Mouse (Mus musculus) CD4-positive, CD25-positive, alpha-beta regulatory T cell, adult 4 months (primary cell): ENCODE measurements around the gene Bpifb1. TPM values are rescaled to one million over a fixed set of nuclear protein-coding genes. Genes with fewer than 3 reads are reported as not detected.
"Not testable (repeated sequence)": the region's sequence is repeated elsewhere in the genome, so short reads cannot be mapped to it uniquely, and the experiment has no call there.

Experiments used
- ATAC-seq: one replicate; pipeline ENCODE4 v1.8.0; 2017
- polyA plus RNA-seq, 2 experiments: library from polyadenylated mRNA; unstranded; fragments of 100-300 nt; shearing (Covaris generic); gene quantifications; one replicate each; pipeline ENCODE4 v1.2.1; 2017

The Bpifb1 gene
- polyA plus RNA-seq, 2 experiments from 2014 or later: not detected

DNA sequence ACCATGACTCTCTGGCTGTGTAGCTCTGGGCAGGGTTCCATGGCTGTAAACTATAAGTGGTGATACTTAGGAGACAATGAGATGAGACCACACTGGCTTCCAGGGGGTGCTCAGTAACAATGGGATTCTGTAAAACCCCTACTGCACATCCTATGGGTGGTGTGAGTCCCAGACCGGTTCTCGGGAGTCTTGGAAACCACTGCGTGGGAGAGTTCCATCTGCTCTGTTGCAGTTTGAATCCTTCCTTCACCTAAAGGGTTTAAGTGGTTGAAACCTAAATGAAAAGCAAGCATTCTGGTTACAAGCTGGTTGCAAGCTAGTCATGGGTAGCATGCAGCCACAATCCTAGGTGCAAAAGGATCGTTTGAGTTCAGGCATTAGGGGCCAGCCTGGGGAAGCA is 21.3 kb downstream of the Bpifb1 start:
- ATAC-seq: no peak

DNA sequence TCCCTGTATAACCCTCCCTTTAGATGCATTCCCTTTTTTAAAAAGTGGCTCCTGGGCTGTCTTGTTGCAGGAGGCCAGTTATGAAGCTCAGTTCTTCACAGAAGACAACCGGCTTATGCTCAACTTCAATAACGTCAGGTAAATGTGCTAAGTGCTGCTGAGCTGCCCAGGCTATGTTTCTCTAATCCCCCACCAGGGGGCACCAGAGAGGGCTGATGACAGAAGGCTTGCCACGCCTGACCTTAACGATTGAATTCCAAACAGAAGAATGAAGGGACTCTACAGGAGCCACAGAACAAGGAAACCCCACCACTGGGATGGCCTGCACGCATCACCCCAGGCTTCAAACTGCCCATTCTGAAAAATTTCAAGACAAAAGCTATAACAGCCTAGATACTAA is 24.6 kb downstream of the Bpifb1 start:
- no peak for ATAC-seq

DNA sequence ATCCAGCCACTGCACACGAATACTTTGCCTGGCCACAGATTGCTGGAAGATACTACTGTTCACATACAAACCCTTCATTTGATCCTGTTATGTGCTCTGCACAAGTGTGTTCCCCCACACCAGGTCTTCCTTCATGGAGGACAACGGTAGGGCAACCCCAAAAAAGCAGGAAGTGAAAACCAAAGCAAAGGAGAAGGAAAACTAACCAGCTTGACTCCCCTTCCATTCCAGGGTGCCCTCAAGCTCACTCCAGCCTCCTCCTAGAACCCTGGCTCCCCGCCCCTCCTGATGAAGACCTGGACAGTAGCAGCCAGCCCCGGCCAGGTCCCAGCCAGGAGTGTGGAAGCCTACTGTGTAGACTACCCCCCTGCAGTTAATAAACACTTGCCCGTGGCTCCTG is 29.3 kb downstream of the Bpifb1 start:
- ATAC-seq: no peak

DNA sequence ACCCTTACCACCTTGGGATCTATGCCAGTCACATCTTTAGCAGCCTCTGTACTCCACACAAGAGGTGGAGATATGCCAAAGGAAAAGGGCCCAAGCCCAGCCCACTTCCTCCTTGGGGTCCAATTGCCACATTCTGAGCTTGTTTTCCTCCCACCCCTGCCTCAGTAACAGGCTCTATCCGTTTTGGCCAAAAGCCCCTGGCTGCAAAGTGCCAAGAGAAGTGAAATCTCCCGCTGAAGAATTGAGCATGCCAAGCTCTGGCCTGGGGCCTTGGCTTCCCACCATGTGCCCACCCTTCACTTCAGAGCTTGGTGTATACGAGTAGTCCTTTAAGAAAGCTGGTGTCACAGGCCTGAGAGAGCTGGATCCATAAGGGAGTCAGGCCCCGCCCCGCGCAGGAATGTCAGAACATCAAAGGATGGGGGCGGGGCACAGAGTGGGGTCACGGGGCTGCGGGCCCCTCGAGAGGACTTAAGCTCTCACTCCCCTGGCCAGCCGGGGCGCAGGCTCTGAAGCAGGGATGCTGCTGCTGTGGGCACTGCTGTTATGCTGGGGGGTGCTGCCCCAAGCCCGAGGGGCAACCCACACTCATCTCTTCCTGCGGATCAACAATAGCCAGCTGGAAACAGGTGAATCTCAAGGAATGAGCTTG is 32.8 kb downstream of the Bpifb1 start, which contains the start of gene Bpifb5:
Bpifb5 (plus strand) TSS at position 478 of the 652 bp plus-strand sequence.
- no peak for ATAC-seq

DNA sequence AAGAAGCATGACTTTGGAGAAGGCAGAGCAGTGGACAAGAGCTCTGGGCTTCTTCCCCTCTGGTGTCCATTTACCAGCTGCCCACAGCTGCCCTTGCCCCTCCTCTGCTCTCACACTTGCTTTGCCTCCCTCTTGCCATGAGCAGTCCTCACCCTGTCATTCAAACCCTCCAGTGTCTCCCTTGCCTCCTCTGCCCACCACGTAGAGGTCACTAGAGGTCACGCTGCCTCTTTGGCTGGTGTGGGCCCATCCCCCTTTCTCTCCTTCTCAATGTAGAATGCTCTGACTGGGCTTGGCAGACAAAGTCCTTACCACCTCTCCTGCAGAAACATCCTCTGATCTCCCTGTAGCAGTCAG is 33.3 kb downstream of the Bpifb1 start:
- no peak for ATAC-seq

GRCm38 (mm10) chr2:154226991-154227390 is 36.4 kb downstream of the Bpifb1 start:
- no peak for ATAC-seq

DNA sequence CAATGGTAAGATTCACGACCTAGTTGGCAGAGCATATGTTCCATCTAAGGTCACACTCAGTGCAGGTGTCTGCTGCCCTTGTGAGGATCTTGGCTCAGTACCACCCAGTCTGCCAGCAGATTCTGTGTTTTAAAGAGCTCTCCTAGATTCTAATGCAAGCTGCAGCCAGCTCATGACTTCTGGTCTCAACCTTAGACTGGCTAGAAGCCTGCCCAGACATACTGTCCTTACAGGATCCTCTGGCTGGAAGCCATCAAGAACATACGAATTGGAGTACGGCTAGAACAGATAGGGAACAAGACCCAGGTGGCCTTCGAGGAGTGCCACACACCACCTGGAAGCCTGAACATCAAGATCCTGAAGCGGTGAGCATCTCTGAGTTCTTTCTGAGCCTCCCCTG is 37.2 kb downstream of the Bpifb1 start:
- no peak for ATAC-seq

- no peak for ATAC-seq
Observed at GRCm38 (mm10) chr2:154233426-154233825, 42.8 kb downstream of the Bpifb1 start.

- ATAC-seq: no peak
Observed at GRCm38 (mm10) chr2:154240771-154241170, 50.2 kb downstream of the Bpifb1 start.

GRCm38 (mm10) chr2:154242726-154243125 is 52.1 kb downstream of the Bpifb1 start:
- ATAC-seq: not testable (repeated sequence)

DNA sequence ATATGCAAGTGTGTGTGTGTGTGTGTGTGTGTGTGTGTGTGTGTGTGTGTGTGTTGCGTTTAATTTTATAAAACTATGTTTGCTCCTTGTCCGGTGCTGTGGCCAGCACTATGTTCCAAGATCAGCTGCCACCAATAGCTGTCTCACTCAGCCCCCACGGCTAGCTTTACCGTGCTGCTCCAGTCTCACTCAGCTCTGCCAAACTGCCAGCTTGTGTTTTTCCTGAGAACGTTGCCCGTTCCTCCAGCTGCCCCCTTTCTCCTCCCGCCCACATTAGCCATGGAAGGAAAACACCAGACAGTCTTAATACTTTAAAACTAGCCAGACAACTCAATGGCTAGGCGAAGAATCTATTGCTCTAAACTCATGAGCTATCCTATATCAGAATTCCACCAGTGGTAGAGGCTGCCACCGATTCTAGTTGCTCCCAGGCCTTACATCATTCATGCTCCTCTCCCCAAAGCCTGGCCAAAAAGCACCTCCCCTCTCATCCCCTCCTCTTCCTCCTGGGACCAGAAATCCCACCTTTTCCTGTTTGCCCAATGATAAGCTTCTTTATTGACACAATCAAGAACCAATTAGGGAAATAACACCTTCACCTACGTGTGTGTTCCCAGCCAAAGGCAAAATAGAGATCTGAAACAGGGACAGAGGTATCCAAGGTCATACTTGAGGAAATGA is 52.9 kb downstream of the Bpifb1 start:
- ATAC-seq: no peak

GRCm38 (mm10) chr2:154245322-154245721 is 54.7 kb downstream of the Bpifb1 start:
- ATAC-seq: no peak

GRCm38 (mm10) chr2:154255254-154255653 is 64.6 kb downstream of the Bpifb1 start:
- not testable (repeated sequence) for ATAC-seq

DNA sequence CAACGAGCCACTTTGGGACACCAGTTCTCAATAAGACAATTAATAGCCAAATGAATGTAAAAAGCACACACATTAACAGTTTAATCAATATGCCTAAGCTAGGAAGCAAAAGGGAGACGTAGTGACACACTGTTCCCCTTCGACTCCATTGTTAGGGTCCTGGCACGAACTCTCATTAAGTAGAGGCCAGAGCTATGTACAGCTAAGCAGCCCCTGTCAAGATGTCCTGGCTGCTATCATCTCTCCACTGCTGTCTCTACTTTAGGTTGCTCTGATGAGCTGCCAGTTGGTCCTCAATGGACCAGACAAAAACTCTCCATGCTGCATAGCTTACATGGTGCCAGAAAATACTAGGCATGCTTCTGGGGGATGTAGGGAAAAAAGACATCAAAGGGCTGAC is 65.2 kb downstream of the Bpifb1 start:
- ATAC-seq: no peak

DNA sequence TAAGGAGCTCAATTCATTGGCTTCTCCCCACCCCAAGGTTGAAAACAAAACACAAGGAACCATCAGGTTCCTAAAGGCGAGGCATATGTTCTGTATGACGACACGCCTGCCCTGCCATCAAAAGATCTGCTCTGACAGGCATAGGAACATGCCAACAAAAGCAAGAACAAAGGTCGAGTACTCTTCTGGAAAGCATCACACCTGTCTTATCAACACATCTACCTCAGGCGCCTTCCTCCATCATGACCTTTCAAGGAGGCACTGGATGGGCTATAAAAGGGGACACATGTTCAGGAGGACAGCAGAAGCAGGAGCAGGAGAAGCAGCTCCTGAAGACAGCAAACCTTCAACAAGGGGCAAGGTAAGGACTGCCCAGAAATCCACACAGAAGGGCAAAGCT is 66.9 kb downstream of the Bpifb1 start, which contains the start of gene Bpifb9a:
Bpifb9a (plus strand) TSS at position 301 of the 400 bp plus-strand sequence.
- not testable (repeated sequence) for ATAC-seq

DNA sequence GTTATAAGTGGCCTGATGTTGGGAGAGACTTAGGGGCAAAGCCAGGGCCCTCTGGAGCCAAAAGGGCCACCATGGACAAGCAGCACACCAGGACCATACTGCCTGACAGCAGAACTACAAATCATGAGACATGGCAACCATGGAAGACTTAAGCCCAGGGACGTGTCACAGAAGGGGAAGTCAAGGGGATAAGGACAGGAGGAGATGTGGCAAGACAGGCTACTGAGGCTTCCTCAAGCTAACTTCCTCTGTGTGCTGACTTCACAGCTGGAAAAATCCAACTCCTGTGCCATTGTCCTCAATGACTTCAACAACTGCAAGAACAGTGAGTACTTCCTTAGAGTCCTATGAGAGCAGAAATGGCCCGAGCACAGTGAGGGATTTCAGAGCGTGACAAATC is 73.8 kb downstream of the Bpifb1 start:
- not testable (repeated sequence) for ATAC-seq

Other genes with a start within 250 kb of the Bpifb1 start
- not detected for gene Bpifa6, start 215.9 kb upstream of the Bpifb1 start, polyA plus RNA-seq
- gene Bpifa2, start 182.6 kb upstream of the Bpifb1 start, polyA plus RNA-seq: not detected
- not detected for gene Bpifa3, start 60.5 kb upstream of the Bpifb1 start, polyA plus RNA-seq
- not detected for gene Bpifa1, start 47.9 kb upstream of the Bpifb1 start, polyA plus RNA-seq
- gene Bpifa5, start 28.2 kb upstream of the Bpifb1 start, polyA plus RNA-seq: not detected
- not detected for gene Bpifb5, start 32.9 kb downstream of the Bpifb1 start, polyA plus RNA-seq
- gene Bpifb9a, start 67.0 kb downstream of the Bpifb1 start, polyA plus RNA-seq: not detected
- gene Bpifb9b, start 116.4 kb downstream of the Bpifb1 start, polyA plus RNA-seq: not detected
- gene Cdk5rap1, start 182.2 kb downstream of the Bpifb1 start, polyA plus RNA-seq: 10 to 100 TPM; 24.4 to 38.9 TPM
- not detected for gene Snta1, start 217.3 kb downstream of the Bpifb1 start, polyA plus RNA-seq
- gene Cbfa2t2, start 245.7 kb downstream of the Bpifb1 start, polyA plus RNA-seq: 10 to 100 TPM; 22.9 to 33.0 TPM